Mouse (Mus musculus) left cerebral cortex, postnatal 14 days (tissue): ENCODE data around the gene Rpl18a. TPM values are rescaled to one million over a fixed set of nuclear protein-coding genes. Genes with fewer than 3 reads are reported as not detected.
"Not testable (repeated sequence)": the region's sequence is repeated elsewhere in the genome, so short reads cannot be mapped to it uniquely, and the experiment has no call there.

Experiments used
- DNase-seq, 2 experiments: peaks; one replicate each; pipeline ENCODE4 v3.0.0; 2021 to 2022; ENCODE audit warnings: low spot score in 2 of 2, mixed read lengths in 1 of 2
- intact Hi-C: fragments of 180-260 bp; cut with DNase I; formaldehyde crosslinking; loops from one replicate; pipeline ENCODE4 v1.15.1; 2025
- total RNA-seq, 2 experiments: library from RNA; stranded (reverse); gene quantifications; 2 replicates each; pipeline ENCODE4 v1.2.3; 2021

The Rpl18a gene
- total RNA-seq, 2 experiments from 2014 or later: 581 to 588 TPM

GRCm38 (mm10) chr8:70905831-70906736 is 8.9 kb upstream of the Rpl18a start, which contains the start of gene Map1s:
Map1s (plus strand) TSS chr8:70905932.
- DNase-seq: peak; percentile 78 to 85
- intact Hi-C loops: loop anchor here (5.0 to 10.0 kb wide), 2 partner anchors 369 to 556 kb away; partner anchors contain the start of genes Abhd8, Haus8, Mrpl34 and Myo9b

GRCm38 (mm10) chr8:70905463-70905830 is 8.2 kb upstream of the Rpl18a start:
- no peak for DNase-seq
- intact Hi-C loops: loop anchor here (5.0 to 10.0 kb wide), 2 partner anchors 369 to 557 kb away; partner anchors contain the start of genes Abhd8, Haus8, Mrpl34 and Myo9b

GRCm38 (mm10) chr8:70904532-70904931 is 7.3 kb upstream of the Rpl18a start:
- intact Hi-C loops: loop anchor here (10.0 kb wide), 1 partner anchor 370 kb away; the partner anchor contains the start of genes Haus8 and Myo9b
- DNase-seq: no peak

GRCm38 (mm10) chr8:70903582-70903981 is 6.4 kb upstream of the Rpl18a start:
- DNase-seq: no peak
- intact Hi-C loops: loop anchor here (10.0 kb wide), 1 partner anchor 371 kb away; the partner anchor contains the start of genes Haus8 and Myo9b

- intact Hi-C loops: loop anchor here (10.0 kb wide), 1 partner anchor 372 kb away; the partner anchor contains the start of genes Haus8 and Myo9b
Observed at GRCm38 (mm10) chr8:70903112-70903511, 5.9 kb upstream of the Rpl18a start.

DNA sequence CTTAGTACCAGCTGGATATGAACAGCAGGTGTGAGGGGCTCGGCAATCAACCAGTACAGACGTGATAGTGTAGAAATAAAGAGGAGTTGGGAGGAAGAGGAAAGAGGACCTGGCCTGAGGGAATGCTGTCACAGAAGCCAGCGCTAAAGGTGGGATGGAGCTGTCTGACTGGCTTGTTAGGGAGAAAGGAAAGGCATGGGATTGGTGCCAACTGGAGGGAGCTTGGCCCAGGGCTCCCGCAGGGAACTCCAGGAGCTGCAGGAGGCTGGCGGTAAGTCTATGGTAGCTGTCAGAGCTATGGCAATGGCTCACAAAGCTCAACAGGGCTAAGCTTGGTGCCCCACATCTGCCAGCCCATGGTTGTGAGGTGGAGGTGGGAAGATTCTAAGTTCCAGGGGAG is 5.0 kb upstream of the Rpl18a start:
- intact Hi-C loops: loop anchor here (10.0 kb wide), 1 partner anchor 373 kb away; the partner anchor contains the start of genes Haus8 and Myo9b
- no peak for DNase-seq

More at GRCm38 (mm10) chr8:70903112-70903511, 5.9 kb upstream of the Rpl18a start:
- DNase-seq: no peak

- no peak for DNase-seq
- intact Hi-C loops: loop anchor here (10.0 kb wide), 1 partner anchor 374 kb away; the partner anchor contains the start of genes Haus8 and Myo9b
Observed at GRCm38 (mm10) chr8:70900872-70901387, 3.7 kb upstream of the Rpl18a start.

GRCm38 (mm10) chr8:70899226-70899625 is 2.0 kb upstream of the Rpl18a start:
- intact Hi-C loops: loop anchor here (2.0 to 10.0 kb wide), 2 partner anchors 66 to 476 kb away; partner anchors contain the start of gene Ocel1
- no peak for DNase-seq

- intact Hi-C loops: loop anchor here (2.0 to 10.0 kb wide), 2 partner anchors 66 to 476 kb away; partner anchors contain the start of gene Ocel1
- DNase-seq: no peak
Observed at GRCm38 (mm10) chr8:70898661-70899198, 1.5 kb upstream of the Rpl18a start.

GRCm38 (mm10) chr8:70897681-70898413 is 635 bp upstream of the Rpl18a start:
- intact Hi-C loops: loop anchor here (1.0 to 10.0 kb wide), 3 partner anchors 25 to 477 kb away; partner anchors contain the start of genes Ccdc124 and Ocel1
- DNase-seq: peak; percentile 79 to 92

DNA sequence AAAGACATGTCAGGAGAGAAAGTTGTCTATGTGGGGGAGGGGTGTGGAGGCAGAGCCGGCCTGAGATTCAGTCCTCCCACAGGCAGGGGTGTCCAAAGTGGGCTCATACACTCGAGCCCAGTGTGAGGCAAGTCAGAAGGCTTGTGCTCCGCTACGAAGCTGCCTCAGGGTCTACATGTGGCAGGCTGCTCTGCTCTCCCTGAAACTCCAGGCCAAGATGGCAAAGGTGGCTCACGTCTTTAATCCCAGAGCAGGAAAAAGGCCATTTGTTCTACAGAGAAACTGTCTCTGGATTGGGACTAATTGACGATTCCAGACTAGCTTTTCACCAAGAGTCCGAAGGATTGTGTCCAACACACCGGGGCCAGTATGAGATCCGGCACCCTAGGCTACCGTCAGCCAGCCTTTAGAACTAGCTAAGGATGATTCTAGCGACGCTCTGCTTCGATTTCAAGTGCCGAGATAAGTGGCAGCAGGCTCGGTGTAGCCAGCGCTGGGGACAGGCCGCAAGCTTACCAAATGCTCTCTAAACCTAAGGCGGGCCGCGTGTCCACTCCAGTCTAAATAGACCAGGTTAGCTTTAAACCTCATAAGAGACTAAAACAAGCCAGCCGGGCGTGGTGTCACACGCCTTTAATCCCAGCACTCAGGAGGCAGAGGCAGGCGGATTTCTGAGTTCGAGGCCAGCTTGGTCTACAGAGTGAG is 744 bp downstream of the Rpl18a start:
- no peak for DNase-seq
- intact Hi-C loops: loop anchor here (1.0 to 10.0 kb wide), 2 partner anchors 23 to 478 kb away; partner anchors contain the start of genes Ccdc124 and Ocel1

DNA sequence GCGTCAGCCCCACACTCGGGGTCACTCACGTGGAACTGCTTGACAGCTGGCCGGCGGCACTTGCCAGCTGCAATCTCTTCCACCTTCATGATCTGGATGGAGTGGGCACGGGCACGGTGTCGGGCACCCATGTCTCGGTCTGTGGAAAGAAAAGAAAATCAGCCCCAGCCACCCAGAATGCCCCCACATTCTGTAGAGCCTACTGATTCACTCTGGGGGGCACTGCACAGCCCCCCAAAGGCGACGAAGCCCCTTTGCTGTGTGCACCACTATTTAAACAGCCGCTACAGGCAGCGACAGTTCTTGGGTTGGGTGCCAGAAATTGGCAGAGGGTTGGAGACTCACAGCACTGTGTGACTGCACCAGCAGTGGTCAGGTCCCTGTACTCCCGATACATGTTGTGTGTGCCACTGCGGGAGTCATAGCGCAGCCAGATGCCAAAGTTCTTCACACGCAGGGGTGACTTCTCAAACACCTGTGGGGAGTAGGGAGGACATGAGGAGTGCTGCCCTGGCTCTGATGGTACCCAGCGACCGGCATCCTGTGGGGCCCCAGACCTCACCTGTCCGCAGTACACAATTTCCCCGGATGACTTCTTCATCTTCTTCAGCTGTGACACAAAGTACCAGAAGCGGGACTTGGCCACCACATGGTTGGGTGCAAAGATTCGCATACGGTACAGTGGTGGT is 1.5 kb downstream of the Rpl18a start:
- DNase-seq: not testable (repeated sequence)
- intact Hi-C loops: loop anchor here (10.0 kb wide), 1 partner anchor 479 kb away; the partner anchor contains the start of gene Ocel1

DNA sequence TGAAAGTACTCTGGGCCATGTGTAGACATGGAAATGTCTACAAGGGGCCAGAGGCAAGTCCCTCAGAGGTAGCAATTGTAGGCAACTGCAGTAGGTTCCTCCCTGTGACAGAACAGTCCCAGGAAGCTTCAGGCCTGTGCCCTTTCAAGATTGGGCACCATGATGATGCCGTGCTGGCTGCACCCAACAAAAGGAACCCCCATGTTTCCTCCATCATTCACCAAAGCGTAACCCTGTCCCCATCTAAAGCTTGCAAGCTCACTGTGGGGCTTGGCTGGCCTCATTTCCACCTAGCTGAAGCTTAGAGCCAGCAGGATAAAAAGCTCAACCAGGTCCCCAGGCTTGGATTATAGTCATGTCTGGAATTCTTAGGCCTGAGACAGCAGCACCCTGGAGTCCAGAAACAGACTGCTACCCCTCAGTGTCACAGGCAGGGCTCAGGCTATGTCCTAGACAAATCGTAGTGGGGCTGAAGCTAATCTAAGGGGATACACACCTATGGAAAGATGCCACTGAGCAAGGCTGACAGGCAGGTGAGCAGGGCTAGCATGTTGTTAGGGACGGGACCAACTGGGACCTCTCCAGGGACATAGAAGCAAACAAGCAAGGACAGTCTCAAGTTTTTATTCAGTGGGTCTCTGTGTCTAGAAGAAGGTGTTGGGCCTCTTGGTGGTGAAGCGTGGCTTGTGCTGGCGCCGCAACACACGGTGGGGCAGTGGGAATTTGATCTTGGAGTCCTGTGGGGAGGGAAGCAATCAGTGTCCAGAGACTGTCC is 2.3 kb downstream of the Rpl18a start:
- DNase-seq: no peak
- intact Hi-C loops: loop anchor here (10.0 kb wide), 1 partner anchor 480 kb away; the partner anchor contains the start of gene Ocel1

DNA sequence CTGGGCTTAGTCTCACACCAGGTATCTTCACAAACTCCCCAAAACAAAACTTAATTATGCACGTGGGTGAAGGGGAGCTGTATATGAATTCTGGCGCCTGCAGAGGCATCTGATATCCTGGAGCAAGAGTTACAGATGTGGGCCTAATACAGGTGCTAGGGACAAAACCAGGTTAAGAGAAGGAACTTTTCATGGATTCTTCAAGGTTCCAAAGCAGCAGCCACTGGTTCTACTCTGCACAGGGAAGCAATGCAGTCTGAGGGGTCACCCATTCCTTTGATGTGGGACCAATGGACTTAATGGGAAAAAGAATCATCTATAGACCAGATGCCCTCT is 2.9 kb downstream of the Rpl18a start:
- intact Hi-C loops: loop anchor here (10.0 kb wide), 1 partner anchor 480 kb away; the partner anchor contains the start of gene Ocel1
- DNase-seq: no peak

DNA sequence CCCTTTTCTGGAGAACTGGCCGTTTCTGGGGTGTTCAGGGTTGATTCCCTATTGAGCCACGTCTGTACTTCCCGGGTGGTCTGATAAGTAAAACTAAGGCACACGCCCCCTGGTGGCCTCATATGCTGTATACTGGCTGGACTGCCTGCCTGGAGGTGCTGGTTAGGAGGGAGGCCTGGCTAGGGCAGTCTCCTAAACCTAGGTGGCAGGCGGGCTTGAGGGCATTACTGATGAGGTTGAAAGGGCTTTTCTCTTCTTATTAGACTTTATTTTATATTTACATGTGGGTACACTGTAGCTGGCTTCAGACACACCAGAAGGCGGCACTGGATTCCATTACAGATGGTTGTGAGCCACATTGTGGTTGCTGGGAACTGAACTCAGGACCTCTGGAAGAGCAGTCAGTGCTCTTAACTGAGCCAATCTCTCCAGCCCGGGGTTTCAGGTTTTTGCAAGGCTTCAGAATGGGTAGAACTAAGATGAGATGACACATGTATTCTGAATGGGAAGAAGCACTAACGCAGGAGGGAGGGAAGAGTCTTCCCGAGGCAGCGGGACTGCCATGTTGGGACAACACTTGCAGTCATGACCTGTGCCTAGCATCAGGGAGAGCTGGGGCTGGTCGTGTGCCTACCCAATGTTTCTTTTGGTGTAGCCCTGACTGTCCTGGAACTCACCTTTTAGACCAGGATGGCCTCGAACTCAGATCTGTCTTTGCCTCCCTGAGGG is 3.4 kb downstream of the Rpl18a start:
- intact Hi-C loops: loop anchor here (2.0 to 10.0 kb wide), 2 partner anchors 19 to 481 kb away; partner anchors contain the start of gene Ocel1
- peak; percentile 78 to 82 for DNase-seq
